Mouse (Mus musculus) stomach, postnatal 0 days (tissue): ENCODE results near the gene Slc25a36.

Experiments
- CTCF ChIP-seq: IDR thresholded peaks from 2 replicates; pipeline ENCODE4 v1.5.1; 2016; ENCODE audit warnings: antibody characterized with exemption, low read depth, mild to moderate bottlenecking, moderate library complexity
- EP300 ChIP-seq: optimal IDR thresholded peaks from 2 replicates; pipeline ENCODE3; 2016; ENCODE audit warnings: antibody characterized with exemption

DNA sequence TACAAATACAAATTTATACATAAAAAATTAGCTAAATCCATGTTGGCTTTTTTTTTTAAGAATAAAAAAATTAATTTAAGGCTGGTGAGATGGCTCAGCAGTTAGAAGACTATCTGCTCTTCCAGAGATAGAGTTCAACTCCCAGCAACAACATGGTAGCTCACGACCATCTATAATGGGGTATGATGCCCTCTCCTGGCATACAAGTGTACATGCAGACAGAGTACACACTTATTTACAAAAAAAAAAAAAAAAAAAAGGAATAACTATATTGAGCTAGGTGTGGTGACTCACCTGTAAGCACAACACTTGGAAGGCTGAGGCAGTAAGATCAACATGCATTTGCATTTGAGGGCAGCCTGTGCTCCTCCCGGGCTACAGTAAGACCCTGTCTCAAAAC lies 26.3 kb downstream of the Slc25a36 start:
- TF ChIP-seq EP300: no peak
- peak; percentile 38; the same call in 1 of the 2 replicates for TF ChIP-seq CTCF
